Mouse (Mus musculus): ENCODE results near the gene Tra2b.

GRCm38 (mm10) chr16:22270491-22270890 is 4.7 kb upstream of the Tra2b start:
- TF ChIP-seq HCFC1 (IDR thresholded peaks at IDR 0.05; ENCODE audit: borderline replicate concordance, insufficient read depth, low read length) (no peak), ZNF384 (IDR thresholded peaks at IDR 0.05; ENCODE audit: low read depth, low read length) (no peak), MAFK (IDR thresholded peaks at IDR 0.05; ENCODE audit: insufficient read depth, low read depth, low read length) (no peak), ZC3H11A (IDR thresholded peaks at IDR 0.05; ENCODE audit: borderline replicate concordance, low read depth, low read length) (no peak), CHD2 (IDR thresholded peaks at IDR 0.05; ENCODE audit: low read depth, low read length) (no peak)
